Mouse (Mus musculus): ENCODE measurements at regions not wholly inside any gene's neighbourhood (a gene's known extent, or its start where the extent isn't known, plus 50 kb on each side); places are given as distances from the start of the nearest gene placed in this dataset.

DNA sequence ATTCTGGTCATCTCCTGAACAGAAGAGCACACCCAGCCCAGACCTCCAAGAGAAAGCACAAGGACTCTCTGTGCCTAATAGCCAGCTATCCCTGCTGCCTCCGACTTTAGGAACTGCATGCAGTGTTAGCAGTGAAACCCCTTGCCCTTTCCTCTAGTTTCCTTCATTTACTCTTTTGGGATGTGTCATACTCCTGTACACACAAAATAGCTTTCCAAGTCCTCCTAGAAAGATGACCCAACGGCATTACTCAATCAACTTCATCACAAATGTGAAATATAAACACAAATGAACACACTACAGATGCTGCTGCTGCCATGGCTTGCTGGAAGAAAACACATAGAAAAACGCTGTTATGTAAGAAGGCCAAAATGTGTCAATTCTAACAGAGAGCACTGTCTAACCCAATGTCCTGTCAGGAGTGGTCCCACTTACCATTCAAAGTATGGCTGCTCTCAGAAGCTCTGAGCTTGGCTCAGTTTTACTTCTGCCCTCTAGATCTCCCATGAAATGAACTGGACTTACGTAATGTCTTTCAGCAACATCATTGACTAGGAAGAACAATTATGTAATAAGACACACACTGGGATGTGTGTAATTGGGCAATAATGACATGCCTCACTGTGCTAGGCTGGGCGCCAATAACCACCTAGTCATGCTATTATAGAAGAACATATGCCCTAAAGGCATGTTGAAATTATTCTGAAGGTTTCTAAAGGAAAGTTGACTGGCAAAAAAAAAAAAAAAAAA is 94.5 kb downstream of the Lmo4 start:
- TF ChIP-seq POLR2A (IDR thresholded peaks at IDR 0.05; ENCODE audit: low read depth, low read length) (no peak), CTCF (IDR thresholded peaks at IDR 0.05; ENCODE audit: extremely low read depth, insufficient read length, insufficient replicate concordance, low read depth, low read length) (no peak)

All from small intestine, adult 2 months (tissue).